Mouse (Mus musculus) heart, adult 18-20 months (tissue): ENCODE measurements around the gene Nipsnap3a. TPM values are rescaled to one million over a fixed set of nuclear protein-coding genes. Genes with fewer than 3 reads are reported as not detected.
A peak's percentile ranks its signal among the peaks of the same experiment; 100 is the strongest.

ENCODE experiments used
- DNase-seq, 2 experiments: peaks; one replicate each; pipeline ENCODE4 v3.0.0; 2021 to 2022; ENCODE audit warnings: mixed read lengths in 1 of 2
- long read RNA-seq, 2 experiments: library from polyadenylated mRNA; stranded (forward); transcript quantifications; one replicate each; pipeline ENCODE4 v2.0.0; 2021
- total RNA-seq, 2 experiments: library from RNA; stranded (reverse); gene quantifications; 2 replicates each; pipeline ENCODE4 v1.2.3; 2021

Gene Nipsnap3a
- not detected for total RNA-seq
- long read RNA-seq, experiment 1: 0 reads
- long read RNA-seq, experiment 2: 0 reads

DNA sequence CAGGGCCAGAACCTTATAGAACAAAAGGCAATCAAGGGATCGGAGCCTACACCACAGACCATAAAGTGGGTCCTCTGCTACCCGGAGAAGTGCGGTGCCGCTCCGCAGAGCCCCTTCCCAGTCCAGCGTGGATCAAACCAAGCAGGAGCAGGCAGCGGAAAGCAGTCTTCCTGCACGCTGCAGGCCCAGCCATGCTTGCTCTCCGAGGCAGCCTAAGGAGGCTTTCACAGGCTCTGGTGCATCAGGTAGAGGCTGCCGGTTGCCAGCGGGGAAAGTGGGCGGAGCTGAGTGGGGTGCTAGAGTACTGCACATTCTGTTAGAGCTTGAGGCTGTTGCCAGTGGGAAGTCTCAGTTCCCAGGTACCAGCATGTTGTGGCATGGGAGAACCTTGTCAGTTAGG lies at the start of gene Nipsnap3a:
Gene Nipsnap3a, plus strand, starts transcription at position 25 of the 400 bp plus-strand sequence.
- DNase-seq: no peak

DNA sequence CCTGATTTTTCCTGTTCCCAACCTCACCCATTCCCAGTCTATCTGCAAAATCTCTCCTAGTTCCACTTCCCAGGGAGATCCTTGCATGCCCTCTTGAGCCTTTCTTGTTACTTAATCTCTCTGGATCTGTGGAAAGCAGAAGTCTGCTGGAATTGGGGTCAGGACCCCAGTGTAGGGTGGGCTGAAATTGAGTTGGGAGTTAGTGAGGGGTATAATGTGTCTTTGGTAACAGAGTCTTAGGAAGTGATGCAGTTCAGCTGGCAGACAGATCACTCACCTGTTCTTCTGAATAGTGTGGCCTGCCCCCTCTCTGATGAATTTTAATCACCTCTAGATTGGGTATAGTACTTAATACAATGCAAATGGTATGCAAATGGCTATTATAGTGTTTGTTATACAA lies 42.4 kb upstream of the Nipsnap3a start:
- DNase-seq: no peak

DNA sequence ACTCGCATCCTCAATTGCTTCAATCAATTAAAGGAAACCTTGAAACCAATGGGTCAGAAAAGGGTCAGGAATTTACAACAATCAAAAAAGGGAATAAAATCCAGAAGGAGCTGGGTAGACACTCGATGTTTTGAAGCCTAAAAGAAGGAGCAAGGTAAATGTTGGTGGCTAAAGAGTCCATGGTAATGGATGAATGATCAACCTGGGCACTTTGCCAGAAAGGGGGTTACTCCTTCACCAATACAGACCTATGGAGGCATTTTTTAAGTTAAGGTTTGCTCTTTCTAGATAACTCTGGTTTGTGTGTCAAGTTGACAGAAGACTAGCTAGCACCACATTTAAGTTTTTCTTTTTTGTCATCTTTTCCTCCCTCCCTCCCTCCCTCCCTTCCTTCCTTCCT lies 40.1 kb upstream of the Nipsnap3a start:
- no peak for DNase-seq

DNA sequence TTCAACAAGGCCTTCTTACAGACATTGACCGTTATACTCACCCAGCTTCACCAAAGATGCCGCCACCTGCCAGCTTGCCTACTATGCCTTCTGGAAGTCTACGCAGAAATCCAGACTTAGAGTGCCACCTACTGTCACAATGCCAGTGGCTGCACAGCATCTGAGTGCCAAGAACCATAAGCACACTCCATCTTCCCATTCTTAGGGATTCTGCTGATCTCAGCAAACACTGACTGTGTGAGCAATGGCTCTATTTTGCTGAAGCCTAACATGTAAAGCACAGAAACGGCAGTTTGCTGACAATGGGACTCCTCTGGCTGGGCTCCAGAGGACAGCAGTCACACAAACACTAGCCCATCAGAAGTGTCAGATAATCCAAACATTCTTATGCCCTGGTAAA lies 30.4 kb upstream of the Nipsnap3a start:
- DNase-seq: peak in 1 of 2 experiments; percentile 2

DNA sequence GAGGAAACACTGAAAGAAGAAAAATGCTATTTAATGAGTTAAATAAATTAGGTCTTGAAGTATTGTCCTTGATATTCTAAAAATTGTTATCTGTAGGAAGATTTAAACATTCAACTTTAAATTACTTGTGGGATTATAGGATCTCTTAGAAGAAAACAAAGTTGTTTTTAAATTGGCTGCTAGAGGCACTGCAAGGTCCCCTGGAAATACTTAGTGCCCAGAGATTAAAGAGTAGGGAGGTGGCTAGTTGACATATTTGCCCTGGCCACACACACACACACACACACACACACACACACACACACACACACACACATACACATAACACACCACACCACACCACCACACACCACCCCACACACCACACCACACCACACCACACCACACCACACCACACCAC lies 24.8 kb upstream of the Nipsnap3a start, which contains the start of gene Olfr270:
Gene Olfr270, plus strand, starts transcription at position 301 of the 400 bp plus-strand sequence.
- no peak for DNase-seq

DNA sequence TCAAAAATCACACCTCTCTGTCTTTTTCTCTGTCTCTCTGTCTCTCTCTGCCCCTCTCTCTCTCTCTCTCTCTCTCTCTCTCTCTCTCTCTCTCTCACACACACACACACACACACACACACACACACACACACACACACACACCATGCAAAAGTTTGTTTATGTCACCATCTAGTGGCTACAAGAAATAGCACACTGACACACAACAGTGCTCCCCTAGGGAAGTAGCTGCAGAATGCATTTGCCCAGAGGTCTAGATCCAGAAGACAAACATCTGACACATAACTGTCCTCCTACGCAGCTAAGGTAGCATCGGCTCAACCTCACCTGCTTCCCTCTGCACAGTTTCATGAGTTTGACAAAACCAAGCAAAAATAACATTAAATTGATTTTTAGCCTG lies 3.9 kb upstream of the Nipsnap3a start:
- DNase-seq: no peak

- DNase-seq: no peak
These were observed 2.8 kb upstream of the Nipsnap3a start for GRCm38 (mm10) chr4:52986266-52986665.

DNA sequence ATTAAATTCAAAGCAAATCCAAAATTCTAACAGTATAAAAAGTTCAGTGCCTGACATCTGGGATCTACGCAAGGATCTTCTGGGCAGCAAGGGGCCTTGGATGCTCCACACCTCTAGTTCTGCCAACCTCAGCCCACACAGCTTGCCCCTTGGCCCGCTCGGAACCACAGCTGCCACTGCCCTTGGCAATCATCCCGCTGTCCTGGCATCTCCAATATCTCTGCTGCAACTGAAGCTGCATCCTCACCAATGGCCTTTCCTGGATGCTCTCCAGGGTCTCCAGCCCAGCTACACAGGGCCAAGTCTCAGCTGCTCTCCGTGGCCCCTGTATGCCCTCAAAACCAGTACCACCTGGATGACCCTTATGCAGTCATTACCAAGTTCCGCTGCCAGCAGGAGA lies 10.4 kb downstream of the Nipsnap3a start:
- no peak for DNase-seq

DNA sequence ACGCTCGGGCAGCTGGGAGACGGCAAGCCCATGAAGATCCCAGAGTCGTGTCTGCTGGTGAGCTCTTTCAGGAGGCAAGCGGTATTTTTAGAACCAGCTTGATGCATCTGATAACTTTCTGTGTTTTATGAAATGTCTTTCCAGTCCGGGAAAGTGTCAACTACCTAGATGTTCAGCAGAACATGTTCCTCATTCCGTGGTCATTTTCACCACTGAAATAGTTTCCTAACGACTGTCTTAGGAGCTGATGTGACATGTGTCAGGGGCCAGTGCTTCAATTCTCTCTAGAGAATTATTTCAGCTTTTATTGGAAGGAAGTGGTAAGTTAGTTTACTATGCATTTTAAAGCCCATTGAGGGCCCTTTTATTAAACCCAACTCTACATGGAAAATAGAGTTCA lies 11.1 kb downstream of the Nipsnap3a start:
- no peak for DNase-seq

DNA sequence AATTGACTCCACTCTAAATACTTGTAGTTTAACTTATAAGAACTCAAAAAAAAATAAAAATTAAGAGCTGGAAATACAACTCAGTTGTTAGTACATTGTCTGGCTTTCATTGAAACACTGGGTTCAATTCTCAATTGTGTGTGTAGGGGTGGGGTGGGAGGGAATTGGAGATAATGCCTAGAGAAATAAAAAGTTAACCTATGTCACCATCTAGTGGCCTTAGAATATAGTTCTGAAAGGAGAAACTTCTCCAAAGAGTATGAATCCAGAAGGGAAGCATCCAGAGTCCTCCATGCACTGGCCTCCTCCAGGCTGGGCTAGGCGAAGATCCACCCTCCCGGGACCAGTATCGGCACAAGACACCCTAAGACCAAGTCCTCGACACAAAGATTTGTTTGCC lies 20.1 kb downstream of the Nipsnap3a start:
- no peak for DNase-seq

DNA sequence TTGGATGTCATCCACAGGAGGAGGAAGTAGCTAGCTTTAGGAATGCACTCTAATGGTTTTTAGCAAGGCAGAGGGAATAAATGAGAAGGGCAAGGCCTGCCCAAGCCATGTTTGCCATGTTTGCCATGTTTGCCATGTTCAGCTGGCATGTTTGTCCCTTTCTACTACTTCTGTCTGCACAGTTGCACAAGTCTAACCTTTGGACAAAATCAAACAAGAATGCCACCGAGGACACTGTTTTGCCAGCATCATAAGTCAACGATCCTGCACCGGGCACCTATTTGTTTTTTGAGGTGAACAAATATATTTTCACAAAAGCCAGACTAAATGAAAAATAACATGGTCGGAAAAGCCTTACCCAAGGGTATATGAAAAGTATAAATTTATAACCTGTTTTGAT lies 20.8 kb downstream of the Nipsnap3a start:
- DNase-seq: no peak

DNA sequence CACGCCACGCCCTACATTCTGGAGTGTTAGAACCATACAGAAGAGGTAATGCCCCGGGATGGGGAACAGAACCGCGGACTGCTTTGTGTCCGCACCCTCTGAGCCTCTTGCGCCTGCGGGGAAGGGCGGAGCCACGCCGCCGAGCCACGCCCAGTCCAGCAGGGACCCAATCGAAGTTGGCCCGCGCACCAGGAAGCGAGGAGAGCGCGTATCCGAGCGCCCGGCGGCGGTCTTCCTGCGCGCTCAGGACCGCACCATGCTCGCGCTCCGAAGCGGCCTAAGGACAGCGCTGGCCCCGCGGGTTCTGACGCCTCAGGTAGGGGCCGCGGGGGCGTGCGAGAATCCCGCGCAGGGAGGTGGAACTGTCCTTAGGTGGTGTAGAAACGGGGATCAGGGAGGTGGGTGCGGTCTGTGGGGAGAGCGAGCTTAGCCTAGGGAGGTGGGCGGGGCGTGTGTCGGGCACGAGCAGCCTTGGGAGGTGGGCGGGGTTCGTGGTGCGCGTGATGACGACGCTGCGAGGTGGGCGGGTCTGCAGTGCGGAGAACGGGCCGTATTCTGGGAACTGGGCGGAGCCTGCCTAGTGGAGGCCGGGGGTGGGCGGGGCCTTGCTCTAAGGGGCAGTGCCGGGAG lies 22.8 kb downstream of the Nipsnap3a start, which contains the start of gene Nipsnap3b:
Gene Nipsnap3b, plus strand, starts transcription at position 149 of the 630 bp plus-strand sequence.
- peak; percentile 94 to 96 for DNase-seq

DNA sequence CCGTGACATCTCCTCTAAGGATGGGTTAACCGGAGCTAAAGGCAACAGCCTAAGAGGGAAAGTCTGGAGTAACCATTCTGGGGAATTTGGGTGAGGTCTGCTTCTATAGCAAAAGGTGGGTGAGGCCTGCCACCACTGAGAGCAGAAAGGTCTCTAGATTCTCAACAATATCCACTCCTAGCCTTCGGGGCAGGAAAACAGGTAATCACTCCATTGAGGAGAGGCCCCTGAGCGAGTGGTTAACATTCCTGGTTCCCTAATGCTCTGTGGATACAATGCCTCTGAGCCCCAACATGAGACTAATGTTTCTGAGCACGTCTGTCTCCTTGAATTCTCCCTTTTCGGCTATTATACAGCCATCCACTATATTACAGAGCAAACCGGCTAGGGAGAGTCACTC lies 25.3 kb downstream of the Nipsnap3a start:
- DNase-seq: no peak

GRCm38 (mm10) chr4:53015024-53015423 lies 26.0 kb downstream of the Nipsnap3a start:
- DNase-seq: no peak

GRCm38 (mm10) chr4:53018392-53018791 lies 29.3 kb downstream of the Nipsnap3a start:
- DNase-seq: no peak

GRCm38 (mm10) chr4:53023189-53023925 lies 34.3 kb downstream of the Nipsnap3a start:
- no peak for DNase-seq

- peak in 1 of 2 experiments; percentile 30 for DNase-seq
These were observed 35.3 kb downstream of the Nipsnap3a start for GRCm38 (mm10) chr4:53024397-53024796.

GRCm38 (mm10) chr4:53027811-53028210 lies 38.7 kb downstream of the Nipsnap3a start:
- DNase-seq: no peak

DNA sequence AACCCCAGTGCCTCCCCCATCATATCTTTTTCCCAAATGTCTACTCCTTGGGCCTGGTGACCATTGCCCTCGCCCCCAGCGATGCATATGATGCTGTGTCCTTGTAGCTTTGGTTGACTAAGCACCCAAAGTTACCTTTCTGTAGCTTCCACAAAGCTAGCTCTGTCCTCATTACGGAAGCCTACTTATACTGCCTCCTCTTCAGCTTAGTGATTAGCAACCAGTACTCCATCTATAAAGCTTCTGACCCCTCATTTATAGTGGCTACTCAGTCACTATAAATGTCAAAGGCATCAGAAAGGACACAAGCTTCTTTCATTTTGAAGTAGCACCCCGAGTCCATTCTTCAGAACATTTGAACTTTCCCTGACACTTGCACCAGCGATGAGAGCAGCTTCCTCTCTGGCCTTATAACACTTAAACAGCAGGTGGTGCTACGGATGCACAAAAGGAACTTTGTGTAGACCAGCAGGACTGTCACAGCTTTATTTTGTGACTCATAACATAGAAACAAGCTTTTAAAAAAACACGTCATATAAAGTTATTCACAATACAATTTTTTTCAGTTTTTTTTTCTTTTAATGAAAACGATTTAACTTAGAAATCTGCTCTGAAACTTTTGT lies 41.4 kb downstream of the Nipsnap3a start:
- DNase-seq: no peak

DNA sequence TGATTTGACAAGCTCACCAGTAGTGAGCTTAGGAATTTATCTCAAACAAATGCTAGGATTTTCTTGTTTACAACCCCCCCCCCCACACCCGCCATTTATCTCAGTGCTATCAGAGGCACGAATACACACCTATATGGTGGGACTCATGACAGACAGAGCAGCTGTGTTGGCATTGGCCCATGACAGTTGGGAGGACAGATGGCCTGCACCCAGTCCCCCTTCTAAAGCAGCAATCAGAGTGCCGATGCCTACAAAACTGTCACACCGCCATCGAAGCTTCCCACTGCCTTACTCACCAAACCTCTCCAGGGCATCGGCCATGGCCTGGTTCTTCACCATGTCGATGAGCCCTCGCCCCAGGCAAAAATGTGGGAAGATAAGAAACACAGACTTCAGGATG lies 54.7 kb downstream of the Nipsnap3a start:
- DNase-seq: no peak

DNA sequence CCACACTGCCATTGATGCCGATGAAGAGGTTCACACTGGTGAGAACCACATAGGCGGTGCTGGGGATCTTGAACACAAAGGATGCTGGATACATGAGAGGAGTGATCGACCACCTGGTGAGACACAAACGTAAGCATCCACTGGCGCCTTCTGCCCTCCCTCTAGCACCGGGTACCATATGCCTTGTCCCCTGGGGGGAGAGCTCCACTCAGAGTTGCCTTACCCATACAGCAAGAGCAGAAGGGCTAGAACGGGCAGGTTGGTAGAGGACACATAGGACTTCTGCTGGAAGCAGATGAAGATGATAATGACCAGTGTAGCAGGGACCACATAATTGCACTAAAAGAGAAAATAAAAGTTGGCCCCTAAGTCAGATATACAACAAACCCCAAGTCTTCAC lies 56.7 kb downstream of the Nipsnap3a start:
- no peak for DNase-seq

- no peak for DNase-seq
These were observed 57.4 kb downstream of the Nipsnap3a start for GRCm38 (mm10) chr4:53046238-53047022.
